Mouse (Mus musculus): ENCODE data around the gene Eps8l2.

DNA sequence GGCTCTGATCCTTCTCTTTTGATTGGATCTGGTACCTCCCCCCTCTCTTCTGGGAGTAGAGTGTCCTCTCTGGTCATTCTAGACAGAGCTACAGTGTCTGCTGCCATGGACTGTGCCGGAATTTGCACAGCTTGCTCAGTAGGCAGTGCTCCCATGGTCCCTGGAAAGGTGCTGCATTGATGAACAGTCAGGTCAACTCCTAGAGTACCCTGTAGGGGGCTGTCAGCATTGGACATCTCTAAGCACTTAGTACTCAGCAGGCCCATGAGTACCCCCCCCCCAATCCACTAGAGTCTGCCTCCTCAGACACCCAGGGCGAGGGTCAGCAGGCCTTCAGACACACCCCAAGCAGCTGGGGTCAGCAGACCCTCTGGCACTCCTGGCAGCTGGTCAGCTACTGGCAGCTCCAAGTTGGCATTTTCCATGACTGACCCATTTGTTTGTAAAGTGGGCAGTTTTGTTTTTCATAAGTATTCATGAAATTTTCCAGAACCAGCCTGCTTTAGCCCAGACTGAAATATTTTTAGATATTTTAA lies 3.6 kb upstream of the Eps8l2 start:
- TF ChIP-seq EP300 (IDR thresholded peaks at IDR 0.05; ENCODE audit: low read depth) (no peak), CTCF (IDR thresholded peaks at IDR 0.05; ENCODE audit: low read depth) (no peak)
